Mouse (Mus musculus) forebrain, postnatal 0 days (tissue): Measurements from ENCODE around the gene Exosc5. TPM values are rescaled to one million over a fixed set of nuclear protein-coding genes. Genes with fewer than 3 reads are reported as not detected.

Experiments
- ATAC-seq: fragments of 200-750 bp; cut with Nextera tagmentation; 2 replicates; pipeline ENCODE4 v1.8.0; 2017; ENCODE audit warnings: mild to moderate bottlenecking, moderate library complexity
- DNase-seq: peaks from one replicate; pipeline ENCODE4 v3.0.0-alpha.2; 2015
- H3K27ac ChIP-seq: fragments of 300-500 bp; sonication (generic); 2 replicates; pipeline ENCODE4 v1.5.1; 2014; ENCODE audit warnings: low read depth, mild to moderate bottlenecking, antibody characterized with exemption, low read length, moderate library complexity, mixed read lengths
- H3K27me3 ChIP-seq: fragments of 300-500 bp; sonication (generic); 2 replicates; pipeline ENCODE4 v1.6.1; 2014; ENCODE audit warnings: mild to moderate bottlenecking, low read length, mixed read lengths; ENCODE audit not compliant: insufficient read depth
- H3K36me3 ChIP-seq: fragments of 300-500 bp; sonication (generic); 2 replicates; pipeline ENCODE4 v1.6.1; 2014; ENCODE audit warnings: mild to moderate bottlenecking, moderate library complexity; ENCODE audit not compliant: insufficient read depth
- H3K4me1 ChIP-seq: fragments of 300-500 bp; sonication (generic); 2 replicates; pipeline ENCODE4 v1.6.1; 2014; ENCODE audit warnings: antibody characterized with exemption; ENCODE audit not compliant: insufficient read depth
- H3K4me2 ChIP-seq: fragments of 300-500 bp; sonication (generic); 2 replicates; pipeline ENCODE4 v1.6.1; 2014; ENCODE audit warnings: low read depth, mild to moderate bottlenecking, moderate library complexity
- H3K4me3 ChIP-seq: fragments of 300-500 bp; sonication (generic); 2 replicates; pipeline ENCODE4 v1.5.1; 2014; ENCODE audit warnings: low read depth, low read length, mixed read lengths
- H3K9ac ChIP-seq: fragments of 300-500 bp; sonication (generic); 2 replicates; pipeline ENCODE4 v1.6.1; 2014; ENCODE audit warnings: mild to moderate bottlenecking
- H3K9me3 ChIP-seq: fragments of 300-500 bp; sonication (generic); 2 replicates; pipeline ENCODE4 v1.6.1; 2016; ENCODE audit warnings: low read length
- CTCF ChIP-seq: sonication (generic); IDR thresholded peaks from 2 replicates; pipeline ENCODE4 v1.5.1; 2016; ENCODE audit warnings: antibody characterized with exemption, control low read depth, low read depth
- WGBS: fragments of 180-500 bp; shearing (Covaris S2); extraction: QIAGEN DNeasy Blood & Tissue Kit; methylation state at CpG from one replicate; pipeline ENCODE4 v1.1.7; 2014; 5-methylcytosine and 5-hydroxymethylcytosine counted together
- polyA plus RNA-seq: library from polyadenylated mRNA; unstranded; fragments of >200 nt; fragmentation: Nextera tagmentation; extraction: Ambion mirVana; gene quantifications from 2 replicates; pipeline ENCODE4 v1.2.1, GENCODE M21; 2015
- total RNA-seq: library from RNA; depleted of rRNA; stranded (reverse); fragments of >200 nt; gene quantifications from 2 replicates; pipeline ENCODE4 v1.2.3, GENCODE M21; 2014

Gene Exosc5
- total and polyA plus RNA-seq, 2 experiments from 2014 or later = 22.9 to 35.2 TPM

DNA sequence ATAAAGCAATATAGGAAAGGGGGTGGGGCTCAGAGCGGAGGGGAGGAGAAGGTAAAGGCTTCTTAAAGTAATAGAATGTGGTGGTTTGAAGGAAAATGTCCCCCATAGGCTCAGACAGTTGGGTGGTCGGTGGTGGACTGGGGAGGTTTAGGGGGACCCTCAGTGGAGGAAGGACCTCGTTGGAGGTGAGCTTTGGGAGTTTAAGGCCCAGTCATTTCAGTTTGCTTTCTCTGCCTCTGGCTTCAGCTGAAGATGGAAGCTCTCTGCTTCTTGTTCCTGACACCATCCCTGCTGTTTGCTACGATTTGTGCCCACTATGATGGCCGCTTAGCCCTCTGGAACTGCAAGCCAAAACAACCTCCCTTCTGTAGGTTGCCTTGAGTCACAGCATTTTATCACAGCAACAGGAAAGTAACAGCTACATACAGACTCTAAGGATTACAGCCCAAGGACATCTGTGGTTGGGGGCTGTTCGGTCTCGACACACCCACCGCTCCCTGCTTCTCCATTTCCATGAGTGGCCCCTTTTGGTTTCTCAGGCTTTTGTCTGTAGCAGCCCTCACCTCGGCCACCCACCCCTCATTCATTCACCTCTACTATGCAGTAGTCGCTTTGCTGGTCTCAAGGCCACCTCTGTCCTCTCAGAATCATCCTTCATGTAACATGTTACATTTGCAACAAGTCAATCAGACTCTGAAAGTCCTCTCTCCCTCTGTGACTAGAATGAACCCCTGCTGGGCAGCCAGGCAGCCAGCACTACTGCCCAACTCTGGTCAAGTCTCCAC lies 41.4 kb upstream of the Exosc5 start:
- WGBS = 83% methylated on average over 10 of the region's 10 CpGs
- no peaks in the 10 kb centered on the region for H3K27me3 ChIP-seq
- ATAC-seq (no peak), DNase-seq (no peak)
- H3K9ac ChIP-seq = no peak overlapping the region
- no peaks in the 10 kb centered on the region for H3K9me3 ChIP-seq
- H3K36me3 ChIP-seq = peaks cover 10% of the 10 kb centered on the region; the same call in 1 of the 2 replicates
- no peak overlapping the region for H3K27ac ChIP-seq
- no peaks in the 10 kb centered on the region for H3K4me1 ChIP-seq
- no peak overlapping the region for H3K4me2 ChIP-seq
- no peak for TF ChIP-seq CTCF
- no peak overlapping the region for H3K4me3 ChIP-seq

DNA sequence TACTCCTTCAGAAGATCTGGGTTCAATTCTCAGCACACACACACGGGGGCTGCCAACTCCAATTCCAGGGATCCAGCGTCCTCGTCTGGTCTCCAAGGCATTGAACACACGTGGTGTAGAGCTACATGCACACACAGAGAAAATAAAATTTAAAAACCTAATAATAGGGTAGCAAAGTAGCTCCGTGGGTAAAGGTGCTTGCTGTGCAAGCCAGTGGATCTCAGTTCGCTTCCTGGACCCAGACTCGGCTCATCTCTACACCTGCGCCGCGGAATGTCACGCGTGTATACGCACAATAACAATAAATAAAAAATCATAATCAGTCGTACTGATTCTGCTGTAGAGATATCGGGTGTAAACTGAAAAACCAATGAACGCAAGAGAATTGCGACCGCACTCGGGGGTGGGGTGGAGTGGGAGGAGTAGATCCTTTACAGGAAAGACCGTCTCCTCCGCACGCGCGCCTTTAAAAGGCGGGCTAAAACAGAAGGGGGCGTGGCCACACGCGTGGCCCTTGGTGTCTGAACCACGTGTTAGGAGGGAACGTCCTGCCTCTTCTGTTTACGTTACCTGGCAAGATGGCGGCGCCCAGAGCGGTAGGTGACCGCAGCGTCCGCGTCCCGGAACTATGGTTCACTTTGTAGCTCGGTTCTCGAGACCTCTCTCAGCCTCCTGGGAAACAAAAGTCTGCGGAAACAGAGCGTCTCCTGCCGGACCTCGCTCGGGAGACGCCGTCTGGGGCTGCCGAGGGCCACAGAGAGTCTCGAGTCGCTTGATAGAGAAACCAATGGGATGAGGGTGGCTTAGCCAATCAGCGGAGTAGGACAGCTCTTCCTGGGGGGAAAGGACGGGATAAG lies 39.9 kb upstream of the Exosc5 start, which contains the start of gene Dmac2:
TSS of gene Dmac2 (plus strand) at position 550 of the 857 bp plus-strand sequence.
- Histone ChIP-seq H3K4me3 (peak within 1 kb of the TSS; percentile 57), H3K4me1 (no peaks in the 10 kb centered on the region), H3K27ac (0 out of 2 replicates have a peak within 1 kb of the TSS, but pooled peaks have one; percentile 9), H3K4me2 (peak within 1 kb of the TSS; percentile 57), H3K9me3 (no peaks in the 10 kb centered on the region), H3K27me3 (no peaks in the 10 kb centered on the region), H3K36me3 (peaks cover 17% of the 10 kb centered on the region; the same call in 1 of the 2 replicates), H3K9ac (peak within 1 kb of the TSS; percentile 48)
- no peak for TF ChIP-seq CTCF
- ATAC-seq (peak; percentile 97), DNase-seq (peak; percentile 95)
- 2% methylated on average over 53 of the region's 53 CpGs for WGBS

DNA sequence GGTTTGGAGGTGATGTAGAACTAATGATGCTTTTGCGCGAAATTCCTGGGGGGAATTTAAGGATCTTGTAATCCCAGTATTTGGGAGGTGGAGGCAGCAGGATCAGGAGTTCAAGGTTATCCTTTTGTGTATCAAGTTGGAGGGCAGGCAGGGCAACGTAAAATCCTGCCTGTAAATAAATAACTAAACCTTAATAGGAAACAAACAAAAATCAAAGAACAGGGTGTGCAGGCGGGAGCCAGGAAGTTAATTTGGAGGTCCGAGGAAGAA lies 39.3 kb upstream of the Exosc5 start:
- peak overlapping the region; percentile 57 for H3K4me2 ChIP-seq
- ATAC-seq = no peak
- no peak for TF ChIP-seq CTCF

DNA sequence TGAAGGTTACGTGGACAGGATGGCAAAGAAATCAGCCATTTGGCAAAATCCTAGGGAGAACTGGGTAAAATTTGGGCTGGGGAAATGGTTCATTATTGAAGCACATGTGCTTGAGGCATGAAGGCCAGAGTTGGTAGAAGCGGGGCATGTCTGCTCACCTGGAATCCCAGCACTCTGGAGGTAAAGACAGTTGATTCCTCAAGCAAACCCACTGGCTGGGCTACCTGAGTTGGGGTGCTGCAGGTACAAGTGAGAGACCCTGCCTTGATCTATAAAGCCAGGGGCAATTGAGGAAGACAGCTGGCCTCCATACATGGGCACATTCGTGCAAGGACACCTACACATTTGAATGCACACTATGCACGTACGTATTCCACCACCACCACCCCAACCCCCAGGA lies 38.9 kb upstream of the Exosc5 start:
- Histone ChIP-seq H3K4me2 (peak overlapping the region; percentile 57; the same call in 1 of the 2 replicates), H3K36me3 (peaks cover 25% of the 10 kb centered on the region), H3K9ac (no peak overlapping the region), H3K4me3 (no peak overlapping the region), H3K4me1 (no peaks in the 10 kb centered on the region), H3K9me3 (no peaks in the 10 kb centered on the region), H3K27me3 (no peaks in the 10 kb centered on the region), H3K27ac (no peak overlapping the region)
- ATAC-seq = no peak
- TF ChIP-seq CTCF = no peak
- WGBS = 93% methylated on average over 5 of the region's 5 CpGs
- no peak for DNase-seq

More for the DNA sequence above, 39.3 kb upstream of the Exosc5 start:
- H3K9ac ChIP-seq = peak overlapping the region; percentile 48
- no peaks in the 10 kb centered on the region for H3K4me1 ChIP-seq
- peak overlapping the region; percentile 57 for H3K4me3 ChIP-seq
- H3K9me3 ChIP-seq = no peaks in the 10 kb centered on the region
- H3K27ac ChIP-seq = 0 out of 2 replicates have a peak overlapping the region, but pooled peaks have one; percentile 9
- H3K36me3 ChIP-seq = peaks cover 21% of the 10 kb centered on the region
- DNase-seq = no peak
- WGBS = 25% methylated on average over 5 of the region's 5 CpGs
- no peaks in the 10 kb centered on the region for H3K27me3 ChIP-seq

DNA sequence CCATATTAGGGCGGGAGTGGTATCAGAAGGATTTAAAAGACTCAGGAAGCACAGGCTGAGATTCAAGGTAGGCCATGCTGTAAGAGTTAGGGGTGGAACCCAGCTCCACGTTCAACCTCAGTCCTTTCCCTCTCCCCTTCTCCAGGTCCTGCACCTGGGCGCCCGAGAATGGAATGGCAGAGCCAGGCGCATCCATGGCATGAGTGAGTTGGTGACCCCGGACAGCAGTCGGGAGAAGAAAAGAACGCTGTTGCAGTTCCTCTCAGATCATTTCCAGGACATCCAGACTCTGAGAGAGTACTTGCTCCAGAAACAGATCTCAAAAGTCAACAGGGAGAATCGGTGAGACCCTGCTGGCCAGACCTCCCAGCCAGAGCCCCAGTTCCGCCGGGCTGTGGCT lies 38.2 kb upstream of the Exosc5 start:
- H3K27me3 ChIP-seq = no peaks in the 10 kb centered on the region
- 92% methylated on average over 11 of the region's 11 CpGs for WGBS
- no peak for TF ChIP-seq CTCF

DNA sequence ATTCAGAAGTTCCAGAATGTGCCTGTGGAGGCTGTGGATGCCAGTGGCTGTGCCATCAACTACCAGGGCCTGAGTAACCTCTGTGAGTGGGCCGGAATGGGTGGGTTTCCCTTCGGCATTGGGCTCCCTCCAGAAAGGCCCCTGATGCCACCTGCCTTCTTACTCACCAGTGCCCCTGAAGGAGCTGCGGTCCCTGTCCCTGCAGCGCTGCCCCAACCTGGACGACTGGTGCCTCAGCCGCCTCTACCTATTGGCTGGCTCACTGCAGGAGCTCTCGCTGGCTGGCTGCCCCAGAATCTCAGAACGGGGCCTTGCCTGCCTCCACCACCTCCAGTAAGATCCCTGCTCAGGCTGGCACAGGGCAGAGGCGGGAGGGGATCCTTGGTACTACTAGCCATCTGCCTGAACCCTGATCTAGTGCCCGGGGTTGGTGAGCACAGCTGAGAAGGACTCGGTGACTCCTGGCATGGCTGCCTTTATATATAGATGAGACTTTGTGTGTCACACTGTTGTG lies 35.0 kb upstream of the Exosc5 start:
- H3K4me2 ChIP-seq = no peak overlapping the region
- TF ChIP-seq CTCF = no peak
- no peak for DNase-seq
- H3K4me1 ChIP-seq = no peaks in the 10 kb centered on the region; the same call in 1 of the 2 replicates
- no peak for ATAC-seq
- peaks cover 27% of the 10 kb centered on the region for H3K36me3 ChIP-seq
- H3K27ac ChIP-seq = no peak overlapping the region
- no peak overlapping the region for H3K4me3 ChIP-seq
- no peaks in the 10 kb centered on the region; the same call in 1 of the 2 replicates for H3K27me3 ChIP-seq
- no peak overlapping the region for H3K9ac ChIP-seq
- H3K9me3 ChIP-seq = no peaks in the 10 kb centered on the region
- WGBS = 89% methylated on average over 11 of the region's 11 CpGs

More for the DNA sequence above, 38.2 kb upstream of the Exosc5 start:
- no peak overlapping the region for H3K9ac ChIP-seq
- DNase-seq (no peak), ATAC-seq (no peak)
- no peaks in the 10 kb centered on the region for H3K9me3 ChIP-seq
- no peak overlapping the region for H3K27ac ChIP-seq
- no peak overlapping the region for H3K4me2 ChIP-seq
- no peaks in the 10 kb centered on the region for H3K4me1 ChIP-seq
- H3K36me3 ChIP-seq = peaks cover 27% of the 10 kb centered on the region
- no peak overlapping the region for H3K4me3 ChIP-seq
